Mouse (Mus musculus): Measurements from ENCODE around the gene Tenm3.

GRCm38 (mm10) chr8:48742741-48743140, 101.0 kb downstream of the Tenm3 start:
- TF ChIP-seq CTCF (IDR thresholded peaks at IDR 0.05; ENCODE audit: control insufficient read depth, insufficient read depth, insufficient read length) = no peak
- TF ChIP-seq MAX (IDR thresholded peaks at IDR 0.05) = no peak
- no peak for TF ChIP-seq USF1 (IDR thresholded peaks at IDR 0.05; ENCODE audit: low read depth)
- TF ChIP-seq CEBPB (IDR thresholded peaks at IDR 0.05; ENCODE audit: low read depth) = no peak
- no peak for TF ChIP-seq MYOG (IDR thresholded peaks at IDR 0.05; ENCODE audit: control insufficient read depth, extremely low read depth, insufficient read length)
- TF ChIP-seq MYOD1 (IDR thresholded peaks at IDR 0.05; ENCODE audit: control insufficient read depth, insufficient read length, low read depth) = no peak
